Mouse (Mus musculus): ENCODE measurements around the gene Cadm3.

The Cadm3 gene
- long read RNA-seq, experiment 1, partial matches to known transcripts: 0 of 1 reads
- long read RNA-seq, experiment 1, other reads (novel, unspliced or antisense): 1 of 1 reads
- long read RNA-seq, experiment 2, partial matches to known transcripts: 0 of 1 reads
- long read RNA-seq, experiment 2, other reads (novel, unspliced or antisense): 1 of 1 reads

DNA sequence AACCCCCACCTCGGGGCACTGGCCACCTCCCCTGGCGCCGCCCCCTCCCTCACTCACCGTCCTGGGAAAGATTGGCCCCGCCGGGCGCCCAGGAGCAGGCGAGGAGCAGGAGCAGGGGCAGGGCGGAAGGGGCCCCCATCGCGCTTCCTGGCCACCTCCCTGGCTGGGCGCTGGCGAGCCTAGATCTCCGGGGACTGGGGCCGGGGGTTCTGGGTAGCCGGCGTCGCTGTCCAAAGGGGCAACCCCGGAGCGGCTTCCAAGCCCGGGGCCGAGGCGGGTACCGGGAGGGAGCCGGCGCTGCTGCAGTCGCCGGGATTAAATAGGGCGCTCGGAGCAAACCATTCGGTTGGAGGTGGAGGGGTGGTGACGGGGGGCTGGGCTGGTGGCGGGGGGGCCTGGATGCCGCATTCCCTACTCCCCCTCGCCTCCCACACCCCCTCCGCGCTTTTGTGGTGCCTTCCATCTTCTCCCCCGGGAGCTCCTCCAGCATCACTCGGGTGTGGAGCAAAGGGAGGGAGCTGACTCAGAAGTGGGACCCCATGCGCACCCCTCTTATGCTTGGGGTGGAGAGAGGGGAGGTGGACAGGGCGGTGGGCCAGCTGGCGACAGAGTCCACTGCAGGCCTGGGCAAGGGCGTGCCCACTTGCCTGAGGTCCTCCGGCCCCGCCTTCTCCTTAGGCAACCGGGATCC lies at the start of gene Cadm3:
Gene Cadm3, minus strand, starts transcription at position 340 of the 691 bp plus-strand sequence.
- intact Hi-C loops (cut with DNase I): no loop called here

DNA sequence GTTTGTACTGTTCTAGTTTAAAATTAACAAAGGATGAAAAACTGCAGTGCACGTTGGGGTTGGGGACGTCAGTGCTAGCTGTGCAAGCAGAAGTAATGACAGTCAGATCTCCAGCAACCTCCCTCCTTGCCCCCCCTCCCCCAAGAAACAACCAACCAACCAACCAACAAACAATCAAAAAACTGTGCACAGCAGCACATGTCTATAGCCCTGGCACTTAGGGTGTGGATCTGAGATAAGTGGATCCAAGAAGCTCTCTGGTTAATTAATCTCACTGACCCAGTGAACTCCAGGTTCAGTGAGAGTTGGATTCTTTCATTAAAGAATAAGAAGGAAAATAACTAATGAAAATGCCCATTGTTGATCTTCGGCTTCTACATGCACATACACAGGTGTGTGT lies 47.1 kb upstream of the Cadm3 start:
- intact Hi-C loops (cut with DNase I): no loop called here

DNA sequence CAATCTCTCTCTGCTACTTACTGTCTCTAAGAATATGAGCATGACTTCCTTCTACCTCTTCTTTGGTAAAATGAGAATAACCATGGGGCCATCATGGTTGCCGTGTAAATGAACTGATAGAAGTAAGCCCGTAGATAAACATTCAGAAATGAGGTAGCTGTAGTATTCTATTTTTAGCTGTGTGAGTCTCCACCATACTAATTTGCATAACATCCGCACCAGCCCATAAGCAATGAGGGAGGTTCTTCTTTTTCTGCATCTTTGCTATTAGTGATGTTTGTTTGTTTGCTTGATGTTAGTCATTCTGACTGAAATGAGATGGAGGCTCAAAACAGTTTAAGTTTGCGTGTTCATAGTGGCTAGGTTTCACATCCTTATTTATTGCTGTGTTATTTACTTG lies 44.4 kb upstream of the Cadm3 start:
- intact Hi-C loops (cut with DNase I): no loop called here

- intact Hi-C loops (cut with DNase I): no loop called here
These were observed 41.6 kb upstream of the Cadm3 start for GRCm38 (mm10) chr1:173409066-173409465.

DNA sequence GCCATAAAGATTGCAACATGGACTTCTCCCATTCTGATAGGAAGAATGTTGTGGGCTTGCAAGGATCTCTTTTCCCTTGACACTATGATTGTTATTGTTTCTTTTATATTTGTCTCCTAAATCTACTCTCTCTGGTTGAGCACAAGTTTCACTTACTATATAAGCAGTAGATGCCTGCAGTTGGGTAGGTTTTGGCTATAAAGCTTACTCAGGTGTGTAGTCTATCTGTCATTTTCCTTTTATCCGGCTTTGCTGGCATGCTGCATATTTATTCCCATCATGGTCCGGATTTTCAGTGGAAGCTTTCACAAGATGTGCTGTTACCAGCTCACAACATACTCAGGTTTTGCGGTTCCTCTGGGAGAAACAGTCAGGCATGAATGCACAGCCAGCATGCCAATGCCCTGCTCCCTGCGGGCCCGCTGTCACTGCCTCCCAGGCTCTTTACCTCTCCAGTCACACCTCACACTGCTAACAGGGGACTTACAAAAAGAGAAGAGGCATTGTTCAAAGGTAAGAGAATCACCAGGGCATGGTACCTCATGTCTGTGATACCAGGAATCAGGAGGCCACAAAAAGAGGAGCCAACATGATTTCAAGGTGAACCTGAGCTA lies 37.3 kb upstream of the Cadm3 start:
- intact Hi-C loops (cut with DNase I): no loop called here

DNA sequence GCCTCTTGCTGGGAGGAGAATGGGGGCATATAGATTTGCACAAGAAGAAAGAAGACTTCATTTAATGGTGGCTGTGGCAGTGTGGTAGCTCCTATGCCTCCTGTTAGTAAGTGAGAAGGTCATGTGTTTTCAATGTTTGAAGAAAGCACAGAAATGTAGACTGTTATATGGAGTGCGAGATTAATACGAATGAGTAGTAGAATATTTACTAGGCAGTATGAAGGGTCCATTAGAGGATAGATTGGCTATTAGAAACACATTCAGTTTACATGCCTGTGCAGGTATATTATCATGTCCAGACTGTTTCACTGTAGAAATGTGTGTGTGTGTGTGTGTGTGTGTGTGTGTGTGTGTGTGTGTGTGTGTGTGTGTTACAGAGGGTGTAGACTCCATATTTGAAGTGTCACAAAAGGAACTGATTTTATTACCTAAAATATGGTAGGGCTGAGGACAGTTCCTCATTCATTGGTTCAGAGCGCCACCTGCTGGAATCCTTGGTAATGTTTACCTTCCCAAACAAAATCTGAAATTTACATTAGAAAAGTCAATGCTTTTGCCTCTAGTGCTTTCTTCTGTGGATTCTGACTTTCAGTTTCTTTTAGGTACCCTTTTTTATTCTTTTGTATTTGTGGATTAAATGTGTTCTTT lies 31.0 kb upstream of the Cadm3 start:
- intact Hi-C loops (cut with DNase I): loop anchor here (5.0 to 10.0 kb wide), 5 partner anchors 61 to 994 kb away; partner anchors contain the start of gene Cfap45

- intact Hi-C loops (cut with DNase I): loop anchor here (10.0 kb wide), 3 partner anchors 777 to 987 kb away; partner anchors contain the start of gene Cfap45
These were observed 24.3 kb upstream of the Cadm3 start for GRCm38 (mm10) chr1:173391754-173392153.

DNA sequence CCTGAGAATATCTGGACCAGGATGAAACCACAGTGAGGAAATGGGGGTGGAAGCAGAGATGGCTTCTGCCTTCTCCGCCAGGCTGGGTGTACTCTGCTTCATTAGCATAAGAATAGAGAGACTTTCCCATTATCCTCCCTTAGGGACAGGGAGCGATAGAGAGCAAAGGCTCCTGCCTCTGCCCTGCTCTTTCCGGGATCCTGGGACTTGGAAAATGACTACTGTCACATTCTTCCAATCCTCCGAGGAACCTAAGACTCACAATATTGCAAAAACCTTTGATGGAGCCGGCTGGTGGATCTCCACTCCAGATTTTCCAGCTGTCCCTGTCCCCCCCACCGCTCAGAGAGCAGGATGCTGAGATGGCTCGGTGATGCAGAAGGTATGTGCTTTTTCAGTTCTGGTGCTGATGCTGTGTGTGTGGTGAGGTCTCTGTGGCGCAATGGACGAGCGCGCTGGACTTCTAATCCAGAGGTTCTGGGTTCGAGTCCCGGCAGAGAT lies 22.5 kb upstream of the Cadm3 start:
- intact Hi-C loops (cut with DNase I): loop anchor here (10.0 kb wide), 3 partner anchors 775 to 985 kb away; partner anchors contain the start of gene Cfap45

DNA sequence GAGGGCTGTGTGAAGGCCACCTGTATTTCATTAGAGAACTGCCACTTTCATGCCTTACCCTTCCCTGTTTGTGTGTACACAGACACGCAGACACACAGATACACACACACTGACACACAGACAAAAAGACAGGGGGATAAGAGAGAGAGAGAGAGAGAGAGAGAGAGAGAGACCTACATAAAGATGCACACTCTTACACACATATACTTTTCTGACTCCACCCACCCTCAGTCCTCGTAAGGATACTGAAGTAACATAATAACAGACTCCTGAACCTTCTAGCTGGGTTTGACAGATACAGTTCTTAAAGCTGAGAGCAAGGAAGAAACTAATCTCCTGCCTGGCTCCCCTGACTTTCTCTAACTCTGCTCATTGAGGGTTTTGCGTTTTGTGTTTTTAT lies 21.9 kb upstream of the Cadm3 start:
- intact Hi-C loops (cut with DNase I): no loop called here

DNA sequence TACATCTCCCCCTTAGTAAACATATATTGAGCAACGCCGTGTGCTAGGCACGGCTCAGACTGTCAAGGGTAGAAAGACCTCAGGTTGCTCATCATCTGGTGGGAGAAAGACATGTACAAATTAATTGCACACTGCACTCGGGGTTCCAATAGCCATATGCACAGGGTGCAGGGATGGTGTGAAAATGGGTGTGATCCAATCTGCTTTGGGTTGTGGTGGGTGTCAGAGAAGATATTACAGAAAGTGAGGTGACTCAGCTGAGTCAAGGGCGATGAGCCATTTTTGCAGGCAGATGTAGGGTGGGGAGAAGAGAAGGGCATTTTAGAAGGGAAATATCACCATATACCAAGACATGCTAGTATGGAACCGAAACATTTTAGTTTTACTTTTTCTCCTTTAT lies 13.9 kb upstream of the Cadm3 start:
- intact Hi-C loops (cut with DNase I): no loop called here

DNA sequence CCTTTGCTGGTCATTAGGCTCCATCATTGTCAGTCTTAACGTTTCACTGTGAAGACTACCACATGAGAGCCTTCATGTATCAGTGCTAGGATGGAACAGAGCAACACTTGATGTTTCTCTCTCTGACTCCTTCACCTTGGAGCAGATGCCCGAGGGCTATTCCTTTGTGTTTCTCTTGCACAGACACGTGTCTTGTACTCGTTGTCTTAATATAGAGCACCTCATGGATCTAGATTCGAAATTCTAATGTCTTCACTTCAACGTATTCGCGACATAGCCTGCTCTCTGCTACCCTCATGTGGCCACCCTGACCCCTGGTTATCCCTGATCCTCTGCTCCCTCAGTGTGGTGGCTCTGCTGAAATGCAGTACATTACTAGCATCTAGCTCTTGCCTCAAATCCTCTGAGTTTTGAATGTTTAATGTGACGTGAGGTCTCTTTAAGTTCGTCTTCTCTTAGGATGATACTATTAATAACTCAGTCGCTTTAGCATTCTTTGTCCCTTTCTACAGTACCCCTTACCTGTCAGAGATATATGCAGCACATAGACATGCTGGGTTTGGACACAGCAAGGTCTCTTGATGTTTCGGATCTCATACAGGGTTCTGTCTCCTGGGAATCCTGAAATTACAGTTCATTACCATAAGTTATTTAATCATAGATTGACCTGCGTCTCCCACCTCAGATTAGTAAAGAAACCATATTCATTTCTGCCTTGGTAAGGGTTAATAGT lies 10.1 kb upstream of the Cadm3 start:
- intact Hi-C loops (cut with DNase I): no loop called here

DNA sequence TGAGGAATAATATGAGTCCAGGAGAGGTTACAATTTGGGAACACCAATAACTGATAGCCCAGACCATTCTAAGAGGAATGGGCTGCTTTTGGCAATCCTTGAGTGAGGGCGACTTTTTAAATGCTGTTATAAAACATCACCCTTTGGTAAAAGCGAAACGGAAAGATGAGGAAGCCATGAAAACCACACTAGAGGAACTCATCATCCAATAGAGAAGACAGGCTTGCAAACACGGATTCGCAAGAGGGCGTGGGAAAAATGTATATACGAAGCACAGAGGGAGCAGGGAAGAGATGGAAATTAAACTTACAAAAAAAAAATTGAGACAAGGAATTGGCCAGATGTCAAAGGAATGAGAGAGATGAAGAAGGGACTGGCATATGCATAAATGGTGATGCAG lies 6.5 kb upstream of the Cadm3 start:
- intact Hi-C loops (cut with DNase I): no loop called here

GRCm38 (mm10) chr1:173371586-173371985 lies 4.1 kb upstream of the Cadm3 start:
- intact Hi-C loops (cut with DNase I): no loop called here

GRCm38 (mm10) chr1:173370456-173370855 lies 3.0 kb upstream of the Cadm3 start:
- intact Hi-C loops (cut with DNase I): no loop called here

DNA sequence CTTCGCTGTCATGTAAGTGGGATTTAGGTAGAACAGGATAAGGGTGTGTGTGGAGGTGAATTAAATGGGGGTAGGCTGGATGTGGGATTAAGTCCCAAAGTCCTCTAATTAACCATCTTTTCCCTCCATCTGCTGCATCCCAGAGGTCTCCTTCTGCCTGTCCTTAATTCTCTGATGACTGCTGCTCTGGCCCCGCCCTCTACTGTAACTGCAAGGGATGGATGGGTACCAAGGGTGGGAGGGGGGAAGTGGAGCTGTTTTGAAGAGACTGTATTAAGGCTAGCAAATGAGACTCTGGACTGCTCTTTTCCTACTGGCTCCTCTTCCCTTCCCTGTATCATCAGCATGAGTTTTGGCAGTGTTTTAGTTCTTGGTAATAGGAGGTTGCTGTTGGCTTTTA lies 2.1 kb upstream of the Cadm3 start:
- intact Hi-C loops (cut with DNase I): no loop called here

- intact Hi-C loops (cut with DNase I): no loop called here
These were observed 667 bp downstream of the Cadm3 start for GRCm38 (mm10) chr1:173366701-173367355.

GRCm38 (mm10) chr1:173365970-173366409 lies 1.5 kb downstream of the Cadm3 start:
- intact Hi-C loops (cut with DNase I): no loop called here

GRCm38 (mm10) chr1:173364125-173364800 lies 3.2 kb downstream of the Cadm3 start:
- intact Hi-C loops (cut with DNase I): no loop called here

DNA sequence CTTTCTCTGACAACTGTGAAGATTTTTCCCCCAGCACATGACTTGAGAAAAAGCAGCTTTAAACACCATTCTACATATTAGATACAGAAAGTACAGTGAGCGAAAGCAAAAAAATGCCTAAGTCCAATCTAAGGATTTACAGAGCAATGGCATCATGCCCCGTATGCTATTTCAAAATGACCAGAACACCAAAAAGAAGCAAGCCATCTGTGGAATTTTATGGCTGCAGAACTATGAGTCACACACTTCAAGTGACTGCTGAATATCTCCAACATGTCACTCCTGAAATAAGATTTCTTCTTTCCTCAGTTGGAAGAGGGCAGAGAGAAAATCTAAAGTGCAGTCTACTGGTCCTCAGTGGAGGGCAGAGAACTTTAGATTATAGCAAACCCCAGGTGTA lies 4.1 kb downstream of the Cadm3 start:
- intact Hi-C loops (cut with DNase I): no loop called here

- intact Hi-C loops (cut with DNase I): no loop called here
These were observed 5.8 kb downstream of the Cadm3 start for GRCm38 (mm10) chr1:173361651-173362050.

Data from adrenal gland (tissue).